Mouse (Mus musculus) heart, adult 8-10 months (tissue): ENCODE results near the gene Tle6. TPM values are rescaled to one million over a fixed set of nuclear protein-coding genes. Genes with fewer than 3 reads are reported as not detected.
A peak's percentile ranks its signal among the peaks of the same experiment; 100 is the strongest.

Experiments used
- DNase-seq: peaks from one replicate; pipeline ENCODE4 v3.0.0; 2022; ENCODE audit warnings: low spot score
- total RNA-seq, 4 experiments: library from RNA; stranded (reverse); gene quantifications; 2 replicates each; pipeline ENCODE4 v1.2.4; 2022

Tle6 gene
- total RNA-seq, 4 experiments from 2014 or later: 6.8 to 12.7 (median 9.3) TPM

DNA sequence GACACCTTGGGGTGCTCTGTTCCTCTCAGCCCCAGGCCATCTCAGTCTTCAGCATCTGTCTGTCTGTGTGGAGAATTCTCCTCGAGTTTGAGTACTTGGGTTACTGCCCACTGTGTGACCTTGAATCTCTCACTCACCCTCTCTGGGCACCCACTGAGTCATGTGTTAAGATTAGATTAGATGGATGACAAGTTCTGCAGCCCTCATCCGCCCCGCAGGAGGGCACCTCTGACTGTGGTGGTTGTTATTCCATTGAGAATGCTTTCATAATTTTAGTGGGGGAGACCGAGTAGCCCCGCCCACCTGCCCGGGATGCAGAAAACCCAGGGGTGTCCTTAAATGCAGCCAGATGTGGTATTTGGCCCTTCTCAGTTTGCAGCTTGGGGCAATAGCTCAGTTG lies 37.4 kb downstream of the Tle6 start:
- DNase-seq: no peak

DNA sequence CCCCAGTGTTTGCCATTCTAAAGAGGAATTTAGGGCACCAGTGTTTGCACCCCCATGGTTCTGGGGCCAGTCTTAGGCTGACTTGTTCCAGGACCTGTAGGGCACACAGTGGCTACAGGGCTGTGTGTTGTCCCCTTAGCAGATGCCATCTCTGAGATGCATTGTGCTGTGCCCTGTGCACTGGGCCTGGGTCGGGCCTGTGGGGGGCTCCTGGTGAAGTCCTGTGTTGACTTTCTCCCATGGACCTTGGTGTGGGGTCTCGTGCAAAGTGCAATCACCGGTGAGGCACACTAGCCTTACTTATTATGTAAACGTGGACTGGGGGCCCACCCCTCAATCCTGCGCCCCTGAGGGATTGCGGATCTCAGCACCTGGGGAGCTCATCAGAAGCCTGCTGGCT lies 38.5 kb downstream of the Tle6 start:
- no peak for DNase-seq

DNA sequence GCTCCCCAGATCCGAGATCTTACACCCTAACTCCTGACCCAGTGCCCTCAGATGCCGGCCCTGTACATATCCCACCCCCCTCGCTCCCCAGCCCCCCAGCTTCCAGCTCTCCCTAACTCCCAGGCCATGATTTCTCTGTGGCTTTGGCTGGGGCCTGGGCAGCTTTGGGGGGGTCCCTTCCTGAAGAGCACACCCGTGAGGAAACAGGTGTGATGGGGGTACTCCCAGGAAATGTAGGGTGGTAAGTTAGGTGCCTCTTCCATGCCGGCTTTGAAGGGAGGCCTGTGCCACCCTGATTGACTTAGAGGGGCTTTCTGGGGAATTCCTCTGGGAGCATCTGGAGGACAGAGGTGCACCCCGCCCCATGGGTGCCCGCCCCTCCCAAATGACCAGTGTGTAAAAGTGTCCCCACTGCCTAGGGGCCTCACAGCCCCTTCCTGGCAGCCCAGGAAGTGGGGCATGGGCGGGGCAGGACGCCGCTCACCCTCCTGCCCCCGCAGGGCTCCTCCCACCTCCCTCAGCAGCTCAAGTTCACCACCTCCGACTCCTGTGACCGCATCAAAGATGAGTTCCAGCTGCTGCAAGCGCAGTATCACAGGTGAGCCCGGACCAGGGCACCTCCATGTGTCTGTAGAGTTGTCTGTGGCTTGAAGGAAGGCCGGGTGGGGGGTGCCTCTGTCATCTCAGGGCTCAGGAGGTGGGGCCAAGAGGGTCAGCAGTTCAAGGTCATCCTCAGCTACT lies 40.0 kb downstream of the Tle6 start:
- DNase-seq: no peak

DNA sequence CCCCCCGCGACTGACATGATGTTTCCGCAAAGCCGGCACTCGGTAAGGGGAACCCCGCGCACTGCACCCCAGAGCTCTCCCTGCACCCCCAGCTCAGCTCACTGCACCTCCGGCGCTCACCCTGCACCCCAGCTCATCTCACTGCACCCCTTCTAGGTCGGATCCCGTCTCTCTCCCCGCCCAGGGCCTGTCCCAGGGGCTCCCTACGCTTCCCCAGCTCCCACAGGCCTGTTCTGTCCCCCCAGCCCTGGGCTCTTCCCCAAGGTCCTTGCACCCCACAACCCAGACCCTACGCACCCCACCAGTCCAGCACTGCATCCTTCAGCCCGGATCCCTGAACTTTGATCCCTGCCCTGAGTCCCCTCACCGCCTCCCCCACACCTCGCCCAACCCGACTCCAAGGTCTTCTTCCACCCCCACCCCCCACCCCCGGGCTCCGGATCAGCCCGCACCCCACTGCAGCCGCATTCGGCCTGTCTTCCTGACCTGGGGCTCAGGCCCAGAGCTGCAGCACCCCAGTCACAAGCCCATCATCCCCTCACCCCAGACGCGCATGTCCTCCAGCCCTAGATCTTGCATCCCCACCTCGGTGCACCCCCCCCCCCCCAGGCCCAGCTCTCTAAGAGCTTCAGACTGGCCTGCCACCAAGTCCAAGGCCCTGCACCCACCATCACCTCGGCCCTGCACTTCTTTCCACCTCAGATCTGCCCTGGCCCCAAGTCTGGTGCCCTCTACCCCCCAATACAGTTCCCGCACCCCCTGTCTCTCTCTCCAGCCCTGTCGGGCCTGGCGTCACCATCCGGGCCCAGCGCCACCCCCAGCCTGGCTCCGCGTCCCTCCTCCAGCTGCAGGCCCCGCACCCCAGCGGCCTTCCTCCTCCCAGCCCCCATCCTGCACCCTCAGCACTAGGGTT lies 41.0 kb downstream of the Tle6 start:
- peak; percentile 74 for DNase-seq

DNA sequence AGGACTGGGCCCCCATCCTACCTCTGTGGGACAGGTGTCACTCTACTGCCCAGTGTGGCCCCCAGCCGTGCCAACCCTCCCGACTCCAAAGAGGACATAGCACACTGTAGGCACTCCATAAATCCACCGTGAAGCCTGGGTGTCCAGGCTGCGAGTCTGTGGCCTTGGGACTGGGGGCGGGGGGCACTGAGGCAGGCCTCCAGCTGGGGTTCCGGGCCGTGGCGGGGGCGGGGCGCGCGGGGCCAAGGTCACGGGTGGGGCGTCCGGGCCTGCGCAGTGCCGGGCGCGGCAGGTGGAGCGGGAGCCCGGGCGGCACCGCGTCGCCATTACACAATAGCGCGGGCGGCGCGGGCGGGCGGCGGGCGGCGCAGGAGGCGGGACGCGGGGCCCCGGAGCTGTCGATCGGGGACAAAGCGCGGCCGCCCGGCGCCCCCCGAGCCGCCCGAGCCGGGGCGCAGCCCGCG lies 41.7 kb downstream of the Tle6 start, which contains the start of gene Aes:
Gene Aes (plus strand): TSS at position 326 of the 464 bp plus-strand sequence.
- DNase-seq: peak; percentile 75

DNA sequence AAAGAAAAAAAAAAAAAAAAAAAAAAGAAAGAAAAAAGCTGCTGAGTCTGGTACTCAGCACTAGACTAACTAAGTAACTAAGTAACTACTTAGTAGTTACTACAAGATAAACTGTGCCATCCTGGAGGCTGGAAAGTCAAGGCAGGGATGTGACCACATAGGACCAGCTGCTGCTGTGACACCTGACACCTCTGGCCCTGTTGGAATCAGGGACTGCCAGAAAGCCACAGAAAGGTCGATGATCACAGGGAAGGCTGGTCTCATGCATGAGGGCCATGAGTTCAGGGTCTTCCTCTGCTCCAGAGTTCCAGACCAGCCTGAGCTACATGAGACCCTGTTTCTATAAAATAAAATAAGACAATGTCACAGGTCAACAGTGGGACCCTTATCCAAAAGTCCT lies 43.4 kb downstream of the Tle6 start:
- no peak for DNase-seq

DNA sequence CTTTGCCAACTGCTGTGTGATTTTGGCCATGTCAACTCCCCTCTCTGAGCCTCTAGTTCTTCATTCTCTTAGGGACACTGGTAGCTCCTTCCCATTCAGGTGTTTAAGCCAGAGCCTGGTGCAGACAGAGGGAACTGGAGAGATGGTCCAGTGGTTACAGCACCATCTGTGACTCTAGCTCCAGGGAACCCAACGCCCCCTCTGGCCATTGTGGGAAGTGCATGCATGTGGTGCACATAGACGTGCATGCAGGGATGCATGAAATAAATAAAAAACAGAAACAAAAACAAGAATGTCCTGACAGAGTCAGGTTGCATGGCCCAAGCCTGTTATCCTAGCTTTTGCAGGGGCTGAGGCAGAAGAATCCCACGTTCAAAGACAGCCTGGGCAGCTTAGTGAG lies 44.6 kb downstream of the Tle6 start:
- no peak for DNase-seq

DNA sequence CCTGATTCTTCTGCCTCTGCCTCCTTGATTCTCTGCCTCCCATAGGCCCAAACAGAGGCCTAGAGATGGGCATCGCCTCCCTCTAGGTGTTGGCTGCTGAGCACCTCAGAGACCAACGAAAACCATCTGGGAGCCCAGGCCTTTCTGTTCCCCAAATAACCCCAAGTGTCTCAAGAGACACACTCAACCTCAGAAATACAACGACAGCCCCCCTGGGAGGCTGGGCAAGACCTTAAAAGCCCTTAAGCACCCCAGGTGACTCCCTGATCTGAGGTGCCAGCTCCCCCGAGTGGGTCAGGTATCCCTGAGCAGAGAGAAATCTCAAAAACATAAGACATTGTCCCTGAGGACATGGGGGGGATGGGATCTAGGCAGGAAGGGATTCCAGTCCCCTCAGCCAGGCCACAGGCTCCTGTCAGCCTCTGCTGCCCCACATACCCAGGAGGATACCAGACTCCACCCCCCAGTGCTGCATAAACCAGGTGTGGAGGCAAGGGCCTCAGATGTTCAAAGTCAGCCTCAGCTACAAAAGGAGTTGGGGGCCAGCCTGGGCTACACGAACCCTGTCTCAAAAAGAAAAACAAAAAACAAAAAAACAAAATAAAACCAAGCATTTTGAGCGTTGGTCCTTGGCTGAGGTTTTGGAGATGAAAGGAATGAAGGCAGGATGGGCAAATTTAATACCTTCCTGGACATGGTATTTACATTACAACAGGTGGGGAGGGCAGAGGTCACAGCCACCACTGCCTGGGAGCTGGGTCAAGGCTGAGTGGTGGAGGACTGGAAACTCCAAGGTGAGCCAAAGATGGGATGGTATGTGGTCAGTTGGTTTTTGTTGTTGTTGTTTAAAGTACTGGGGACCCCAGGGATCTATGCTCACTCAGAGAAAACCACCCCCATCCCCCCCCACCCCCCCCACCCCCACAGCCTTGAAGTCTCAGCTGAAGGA lies 46.8 kb downstream of the Tle6 start:
- DNase-seq: no peak

DNA sequence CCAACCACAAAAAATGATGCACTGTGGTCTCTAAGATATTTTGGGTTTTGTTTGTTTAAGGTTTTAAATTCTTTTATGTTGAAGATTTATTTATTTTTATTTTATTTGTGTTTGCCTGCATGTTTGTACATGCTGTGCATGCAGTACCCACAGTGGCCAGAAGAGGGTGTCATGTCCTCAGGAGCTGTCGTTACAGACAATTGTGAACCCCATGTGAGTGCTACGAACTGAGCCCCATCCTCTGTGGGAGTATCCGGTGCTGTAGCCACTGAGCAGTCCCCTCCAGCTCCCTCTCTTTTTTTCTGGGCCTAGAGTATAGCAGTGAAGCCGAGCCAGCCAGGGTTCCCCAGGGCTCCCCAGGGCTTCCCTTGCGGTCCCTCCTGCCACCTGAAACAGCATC lies 47.6 kb downstream of the Tle6 start:
- no peak for DNase-seq

DNA sequence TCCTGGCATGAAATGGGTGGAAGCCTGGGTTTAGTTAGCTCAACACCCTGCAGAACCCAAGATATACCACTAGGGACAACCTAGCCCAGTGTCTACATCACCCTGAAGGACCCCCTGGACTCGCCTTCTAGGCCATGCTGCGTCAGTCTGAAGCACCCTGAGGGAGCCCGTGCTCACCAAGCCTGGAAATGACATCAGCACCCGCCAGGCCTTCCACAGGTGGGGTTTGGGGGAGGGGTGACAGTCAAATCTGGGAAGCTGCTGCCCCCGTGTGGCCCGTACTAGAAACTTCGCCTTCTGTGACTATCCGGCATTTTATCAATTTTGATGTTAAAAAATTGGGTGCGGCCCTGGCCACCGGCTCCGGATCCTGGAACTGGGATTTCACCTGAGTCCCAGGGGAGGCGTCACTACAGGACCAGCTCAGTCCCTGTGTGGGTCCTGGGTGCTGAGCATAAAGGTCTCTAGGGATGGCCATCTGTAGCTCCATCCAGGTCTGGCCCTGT lies 49.2 kb downstream of the Tle6 start:
- peak; percentile 79 for DNase-seq

DNA sequence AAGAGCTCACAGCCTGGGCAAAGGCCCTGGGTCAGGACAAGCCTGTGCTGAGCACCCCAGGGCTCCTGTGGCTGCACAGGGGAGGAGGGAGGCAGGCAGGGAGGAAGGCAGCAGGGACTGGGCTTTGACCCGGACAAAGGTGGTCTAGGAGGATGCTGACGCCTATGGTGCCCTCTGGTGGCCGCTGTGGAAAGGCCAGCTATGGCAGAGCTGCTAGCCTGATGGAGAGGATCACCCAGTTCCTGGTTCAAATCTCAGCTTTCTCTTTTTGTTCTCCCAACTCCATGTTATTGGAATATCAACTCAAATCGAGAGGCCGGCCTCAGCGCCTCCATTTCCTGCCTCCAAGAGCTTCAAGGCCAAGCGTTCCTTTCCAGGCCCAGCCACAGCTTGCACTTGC lies 50.6 kb downstream of the Tle6 start:
- peak; percentile 62 for DNase-seq

DNA sequence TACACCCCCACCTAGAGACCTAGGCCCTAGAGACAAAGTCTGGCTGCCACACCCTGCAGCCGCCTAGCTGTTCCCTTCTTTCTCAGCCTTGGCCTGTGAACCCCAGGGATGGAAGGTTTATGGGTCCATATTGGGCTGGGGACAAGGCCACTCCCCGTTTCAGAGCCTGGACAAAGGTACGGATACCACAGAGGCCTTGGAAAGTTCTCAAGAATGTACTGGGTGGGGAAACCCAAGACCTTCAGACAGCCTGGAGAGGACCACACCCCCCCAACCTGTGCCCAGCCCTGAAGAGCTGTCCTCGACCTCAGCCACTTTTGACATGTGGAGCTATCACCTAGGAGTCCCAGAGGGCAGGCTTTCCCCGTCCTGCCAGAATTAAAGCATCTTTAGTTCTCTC lies 51.9 kb downstream of the Tle6 start:
- no peak for DNase-seq

DNA sequence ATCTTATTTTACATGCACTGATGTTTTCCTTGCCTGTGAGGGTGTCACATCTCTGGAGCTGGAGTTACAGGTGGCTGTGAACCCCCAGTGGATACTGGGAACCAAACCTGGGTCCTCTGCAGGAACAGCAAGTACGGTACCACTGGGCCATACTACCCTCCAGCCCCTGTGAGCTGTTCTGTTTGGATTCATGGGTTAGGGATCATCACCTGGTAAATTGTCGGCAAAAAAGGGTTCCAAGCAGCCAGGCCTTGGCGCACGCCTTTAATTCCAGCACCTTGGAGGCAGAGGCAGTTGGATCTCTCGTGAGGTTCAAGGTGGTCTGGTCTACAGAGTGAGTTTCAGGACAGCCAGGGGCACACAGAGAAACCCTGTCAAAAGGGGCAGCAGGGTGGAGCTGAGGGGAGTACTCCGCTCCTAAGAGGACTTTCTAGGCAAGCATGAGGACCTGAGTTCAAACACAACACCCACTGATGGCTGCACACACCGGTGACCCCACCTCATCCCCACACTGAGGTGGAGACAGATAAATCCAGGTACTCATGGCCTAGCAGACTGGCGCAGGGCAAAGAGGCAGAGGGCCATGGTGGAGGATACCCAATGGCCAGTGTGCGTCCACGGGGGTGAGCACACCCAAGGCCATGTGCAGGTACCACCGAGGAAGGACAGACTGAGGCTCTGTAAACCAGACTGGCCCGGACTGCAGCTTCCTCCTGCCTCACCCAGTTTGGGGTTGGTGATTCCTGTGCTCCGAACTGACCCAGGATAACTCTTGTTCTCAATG lies 53.9 kb downstream of the Tle6 start:
- no peak for DNase-seq

DNA sequence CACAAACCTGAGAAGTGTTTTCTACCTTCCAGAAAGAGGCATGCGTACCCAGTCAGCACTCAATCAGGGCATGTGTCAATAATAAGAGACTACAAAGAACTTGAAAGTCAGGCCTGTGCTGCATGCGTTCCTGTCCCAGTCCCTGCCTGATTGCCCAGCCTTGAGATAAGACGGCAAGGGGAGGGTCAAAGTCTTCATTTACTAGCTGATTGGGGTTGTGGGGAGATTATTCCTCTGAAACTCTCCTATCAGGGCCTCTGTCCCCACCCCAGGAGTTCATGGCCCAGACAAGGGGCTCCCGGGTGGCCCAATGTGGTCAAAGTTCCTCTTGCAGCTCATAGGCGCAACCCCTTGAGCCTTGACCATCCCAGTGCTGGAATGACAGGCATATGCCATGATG lies 54.5 kb downstream of the Tle6 start:
- no peak for DNase-seq

DNA sequence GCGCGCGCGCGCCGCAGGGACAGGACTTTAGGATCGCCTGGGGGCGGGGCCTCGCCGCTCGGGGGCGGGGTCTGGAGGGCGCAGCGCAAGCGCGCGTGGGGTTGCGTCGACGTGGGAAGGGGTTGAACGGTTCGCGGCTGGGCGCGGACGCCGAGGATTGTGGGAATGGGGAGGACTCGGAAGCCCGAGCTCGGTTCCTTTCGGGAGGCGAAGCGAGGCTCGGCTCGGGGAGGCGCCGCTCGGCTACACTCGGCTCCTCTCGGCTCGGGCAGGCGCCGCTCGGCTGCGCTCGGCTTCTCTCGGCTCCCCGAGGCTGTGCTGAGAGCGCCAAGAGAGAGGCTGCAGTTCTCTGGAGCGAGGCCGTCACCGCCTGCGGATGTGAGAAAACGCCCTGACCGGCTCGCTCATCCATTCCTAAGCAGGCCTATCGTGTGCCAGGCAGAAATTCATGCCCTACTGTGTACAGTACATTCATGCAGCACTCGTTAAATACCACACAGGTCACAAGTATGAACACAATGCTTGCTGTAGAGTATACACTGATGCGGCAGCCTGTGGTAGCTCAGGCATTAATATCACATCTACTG lies 55.6 kb downstream of the Tle6 start, which contains the start of gene Gna11:
Gene Gna11 (minus strand): TSS at position 30 of the 587 bp plus-strand sequence.
- DNase-seq: peak; percentile 99

DNA sequence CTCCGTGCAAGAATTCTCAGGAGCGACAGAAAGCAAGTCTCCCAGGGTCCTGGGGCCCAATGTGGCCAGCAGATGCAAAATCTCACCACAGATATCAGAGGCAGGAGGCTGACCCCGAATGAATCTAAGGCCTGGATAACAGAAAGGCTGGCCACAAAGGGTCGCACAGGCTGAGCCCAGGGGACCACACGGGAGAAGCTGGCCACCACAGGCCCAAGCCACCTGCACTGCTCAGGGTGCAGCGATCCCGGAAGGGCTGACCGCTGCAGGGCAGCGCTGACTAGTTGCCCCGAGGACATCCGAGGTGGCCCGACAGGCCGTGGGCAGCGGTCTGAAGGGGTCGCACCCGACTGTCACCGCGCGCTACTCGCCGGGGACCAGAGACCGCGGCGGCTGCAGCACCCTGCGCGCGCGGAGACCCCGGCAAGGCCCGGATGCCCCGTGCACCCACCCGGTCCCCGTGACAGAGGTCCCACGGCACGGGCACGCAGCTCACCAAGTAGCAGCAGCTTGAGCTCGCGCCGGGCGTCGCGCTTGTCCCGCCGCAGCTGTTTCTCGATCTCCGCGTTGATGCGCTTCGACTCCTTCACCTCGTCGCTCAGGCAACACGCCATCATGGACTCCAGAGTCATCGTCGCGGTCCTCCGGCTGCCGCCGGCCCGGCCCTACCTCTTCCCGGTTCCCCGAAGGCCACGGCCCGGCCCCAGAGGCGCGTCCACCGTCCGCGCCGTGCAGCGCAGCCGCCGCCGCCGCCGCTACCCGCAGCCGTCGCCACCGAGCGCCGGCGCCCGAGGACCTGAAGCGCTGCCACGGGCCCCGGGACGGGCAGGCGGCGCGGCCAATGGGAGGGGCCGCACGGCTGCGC lies 56.3 kb downstream of the Tle6 start:
- peak; percentile 48 for DNase-seq

DNA sequence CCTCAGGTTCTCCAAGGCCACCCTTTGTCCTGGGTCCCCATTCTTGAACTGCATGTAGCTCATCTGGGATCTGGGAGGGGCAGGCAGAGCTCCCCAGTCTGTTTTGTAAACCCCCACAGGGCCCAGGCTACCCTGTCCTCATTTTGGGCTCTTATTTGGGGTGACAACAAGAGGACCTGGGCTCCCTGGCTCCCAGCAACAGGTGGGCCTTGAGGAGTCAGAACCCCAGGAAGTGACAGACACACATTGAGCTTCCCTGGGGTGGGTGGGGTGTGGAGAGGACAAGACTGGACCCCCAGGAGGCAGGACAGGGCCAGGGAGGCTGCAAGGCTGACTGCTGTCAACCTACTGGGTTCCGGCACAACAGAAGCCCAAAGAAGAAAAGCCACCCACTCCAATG lies 57.2 kb downstream of the Tle6 start:
- no peak for DNase-seq

DNA sequence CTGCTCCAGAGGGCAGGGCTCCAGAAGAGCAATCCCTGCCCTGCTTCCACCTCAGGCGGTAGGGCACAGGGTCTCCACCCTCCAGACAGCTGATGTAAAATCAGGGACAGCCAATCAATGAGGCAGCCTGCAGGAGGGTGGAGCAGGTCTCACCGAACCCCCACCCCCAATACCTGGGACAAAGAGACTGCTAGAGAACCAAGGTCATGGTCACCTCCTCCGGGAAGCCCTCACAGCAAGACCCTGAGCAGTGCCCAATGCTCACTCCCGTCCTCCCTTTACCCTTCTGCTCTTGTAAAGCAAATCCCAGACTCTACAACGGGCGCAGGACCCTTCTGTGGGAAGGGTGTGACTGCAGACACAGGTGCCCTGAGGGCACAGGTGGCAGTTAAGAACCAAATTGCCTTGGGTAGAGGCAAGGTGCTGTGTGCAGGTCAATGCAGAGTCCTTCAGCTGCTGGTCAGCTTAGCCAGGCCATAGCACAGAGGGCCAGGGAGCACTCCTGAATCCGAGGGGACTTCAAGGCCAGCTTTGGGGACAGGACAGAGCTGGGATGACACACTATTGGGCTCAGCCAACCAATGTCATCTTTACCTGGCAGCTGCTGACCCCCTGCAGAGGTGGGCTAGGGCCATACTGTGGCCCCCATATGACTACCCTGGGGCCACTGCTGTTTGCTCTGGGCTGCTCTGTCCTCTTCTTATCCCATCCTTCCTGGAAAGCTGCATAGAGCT lies 58.0 kb downstream of the Tle6 start:
- DNase-seq: no peak
